Mouse (Mus musculus) E14TG2a.4 (cell line): ENCODE measurements at regions not wholly inside any gene's neighbourhood (a gene's known extent, or its start where the extent isn't known, plus 50 kb on each side); places are given as distances from the start of the nearest gene placed in this dataset.

Experiments
- H3K27me3 ChIP-seq: 2 replicates; pipeline ENCODE4 v1.6.1; 2014; ENCODE audit warnings: low read length, control low read depth; ENCODE audit not compliant: insufficient read depth
- H3K36me3 ChIP-seq: 2 replicates; pipeline ENCODE4 v1.6.1; 2014; ENCODE audit warnings: low read length, control low read depth; ENCODE audit not compliant: insufficient read depth
- H3K4me1 ChIP-seq: replicated peaks from 2 replicates; pipeline ENCODE4 v1.6.1; 2014; ENCODE audit warnings: low read depth, low read length, control low read depth
- H3K4me3 ChIP-seq: replicated peaks from 2 replicates; pipeline ENCODE4 v1.5.1; 2014; ENCODE audit warnings: mild to moderate bottlenecking, low read length
- H3K9me3 ChIP-seq: 2 replicates; pipeline ENCODE4 v1.6.1; 2014; ENCODE audit warnings: low read length, control low read depth
- CTCF ChIP-seq: conservative IDR thresholded peaks from 2 replicates; pipeline ENCODE4 v1.5.1; 2014; ENCODE audit warnings: low read length
- NANOG ChIP-seq: IDR thresholded peaks from 2 replicates; pipeline ENCODE4 v1.6.1; 2014; ENCODE audit warnings: borderline replicate concordance, low read length, mixed read lengths
- POU5F1 ChIP-seq: IDR thresholded peaks from 2 replicates; pipeline ENCODE4 v1.6.1; 2014; ENCODE audit warnings: low read length, borderline replicate concordance

- Histone ChIP-seq H3K4me1 (peaks cover 12% of the 10 kb centered on the region), H3K4me3 (no peak overlapping the region), H3K36me3 (no peaks in the 10 kb centered on the region), H3K27me3 (peaks cover 38% of the 10 kb centered on the region), H3K9me3 (no peaks in the 10 kb centered on the region)
- no peak for TF ChIP-seq POU5F1
- TF ChIP-seq CTCF, result no peak
- TF ChIP-seq NANOG, result no peak
Measured at GRCm38 (mm10) chr12:99625094-99625493, 61.7 kb upstream of the Foxn3 start.

- H3K4me3 ChIP-seq, result no peak overlapping the region
- TF ChIP-seq NANOG (no peak), POU5F1 (no peak), CTCF (no peak)
- H3K4me1 ChIP-seq, result peaks cover 6% of the 10 kb centered on the region
- no peaks in the 10 kb centered on the region for H3K36me3 ChIP-seq
- peaks cover 37% of the 10 kb centered on the region for H3K27me3 ChIP-seq
- no peaks in the 10 kb centered on the region for H3K9me3 ChIP-seq
Measured at GRCm38 (mm10) chr12:99622238-99622637, 58.9 kb upstream of the Foxn3 start.

- TF ChIP-seq POU5F1 (no peak), NANOG (no peak), CTCF (no peak)
- H3K4me1 ChIP-seq, result 0 out of 2 replicates have a peak, but pooled peaks cover 3% of the 10 kb centered on the region
Measured at GRCm38 (mm10) chr12:99617241-99617804, 53.9 kb upstream of the Foxn3 start.

GRCm38 (mm10) chr12:99614420-99614819 is 51.0 kb upstream of the Foxn3 start:
- no peaks in the 10 kb centered on the region for H3K9me3 ChIP-seq
- 0 out of 2 replicates have a peak, but pooled peaks cover 5% of the 10 kb centered on the region for H3K4me1 ChIP-seq
- no peak overlapping the region for H3K4me3 ChIP-seq
- peaks cover 23% of the 10 kb centered on the region for H3K27me3 ChIP-seq
- H3K36me3 ChIP-seq, result no peaks in the 10 kb centered on the region
- TF ChIP-seq NANOG (no peak), POU5F1 (no peak), CTCF (no peak)

More at GRCm38 (mm10) chr12:99617241-99617804, 53.9 kb upstream of the Foxn3 start:
- Histone ChIP-seq H3K4me3 (no peak overlapping the region), H3K27me3 (peaks cover 22% of the 10 kb centered on the region), H3K9me3 (no peaks in the 10 kb centered on the region), H3K36me3 (no peaks in the 10 kb centered on the region)
